Mouse (Mus musculus): ENCODE results near the gene Caly.

Gene Caly

GRCm38 (mm10) chr7:140042728-140043127, 39.6 kb downstream of the Caly start:
- no peak for DNase-seq (ENCODE audit: low read depth, low spot score)

- DNase-seq (ENCODE audit: low read depth, low spot score) = no peak
Observed at GRCm38 (mm10) chr7:140037171-140037555, 45.2 kb downstream of the Caly start.

GRCm38 (mm10) chr7:140036281-140037170, 45.8 kb downstream of the Caly start, which contains the start of the genes Zfp511 and Tubgcp2:
Gene Zfp511, plus strand, starts transcription at chr7:140036391.
Gene Tubgcp2, minus strand, starts transcription at chr7:140036669.
- peak; percentile 89 for DNase-seq (ENCODE audit: low read depth, low spot score)

- no peak for DNase-seq (ENCODE audit: low read depth, low spot score)
Observed at GRCm38 (mm10) chr7:140035456-140035855, 46.9 kb downstream of the Caly start.

- DNase-seq (ENCODE audit: low read depth, low spot score) = no peak
Observed at GRCm38 (mm10) chr7:140033386-140033785, 49.0 kb downstream of the Caly start.

GRCm38 (mm10) chr7:140032366-140032765, 50.0 kb downstream of the Caly start:
- DNase-seq (ENCODE audit: low read depth, low spot score) = no peak

GRCm38 (mm10) chr7:140031771-140032170, 50.6 kb downstream of the Caly start:
- no peak for DNase-seq (ENCODE audit: low read depth, low spot score)

All from CD4-positive, CD25-positive, alpha-beta regulatory T cell, adult 2 months (primary cell).